Mouse (Mus musculus) liver, embryonic 16.5 days (tissue): ENCODE results near the gene Gramd1c. TPM values are rescaled to one million over a fixed set of nuclear protein-coding genes. Genes with fewer than 3 reads are reported as not detected.

Experiments used
- ATAC-seq: fragments of 200-750 bp; cut with Nextera tagmentation; 2 replicates; pipeline ENCODE4 v1.8.0; 2017; ENCODE audit warnings: low read depth, mild to moderate bottlenecking, moderate number of reproducible peaks, moderate library complexity
- H3K27ac ChIP-seq: fragments of 300-500 bp; sonication (generic); 2 replicates; pipeline ENCODE4 v1.5.1; 2014; ENCODE audit warnings: mild to moderate bottlenecking, low read length
- H3K27me3 ChIP-seq: fragments of 300-500 bp; sonication (generic); 2 replicates; pipeline ENCODE4 v1.6.1; 2014; ENCODE audit warnings: low read depth, low read length, mixed read lengths; ENCODE audit not compliant: control insufficient read depth, insufficient read depth
- H3K36me3 ChIP-seq: fragments of 300-500 bp; sonication (generic); 2 replicates; pipeline ENCODE4 v1.6.1; 2014; ENCODE audit warnings: mild to moderate bottlenecking; ENCODE audit not compliant: control insufficient read depth, insufficient read depth
- H3K4me1 ChIP-seq: fragments of 300-500 bp; sonication (generic); 2 replicates; pipeline ENCODE4 v1.6.1; 2014; ENCODE audit warnings: low read depth, low read length, mixed read lengths; ENCODE audit not compliant: control insufficient read depth
- H3K4me2 ChIP-seq: fragments of 300-500 bp; sonication (generic); 2 replicates; pipeline ENCODE4 v1.6.1; 2014; ENCODE audit warnings: low read depth, low read length, mixed read lengths
- H3K4me3 ChIP-seq: fragments of 300-500 bp; sonication (generic); 2 replicates; pipeline ENCODE4 v1.5.1; 2014; ENCODE audit warnings: low read depth, mild to moderate bottlenecking, low read length
- H3K9ac ChIP-seq: fragments of 300-500 bp; sonication (generic); 2 replicates; pipeline ENCODE4 v1.6.1; 2014; ENCODE audit warnings: low read depth, low read length
- H3K9me3 ChIP-seq: fragments of 300-500 bp; sonication (generic); replicated peaks from 2 replicates; pipeline ENCODE4 v1.6.1; 2016; ENCODE audit warnings: low read length; ENCODE audit not compliant: control insufficient read depth
- WGBS: fragments of 180-500 bp; shearing (Covaris S2); extraction: QIAGEN DNeasy Blood & Tissue Kit; methylation state at CpG from one replicate; pipeline ENCODE4 v1.1.7; 2014; ENCODE audit not compliant: insufficient replicate concordance; 5-methylcytosine and 5-hydroxymethylcytosine counted together
- polyA plus RNA-seq: library from polyadenylated mRNA; unstranded; fragments of >200 nt; fragmentation: Nextera tagmentation; extraction: Ambion mirVana; gene quantifications from 2 replicates; pipeline ENCODE4 v1.2.1, GENCODE M21; 2015

The Gramd1c gene
- polyA plus RNA-seq, 1 experiment from 2014 or later = 4.3 TPM

- 61% methylated on average over 5 of the region's 5 CpGs for WGBS
- Histone ChIP-seq H3K27ac (no peak overlapping the region), H3K9me3 (no peaks in the 10 kb centered on the region), H3K27me3 (no peaks in the 10 kb centered on the region), H3K4me3 (no peak overlapping the region), H3K4me1 (peaks cover 2% of the 10 kb centered on the region), H3K4me2 (no peak overlapping the region), H3K36me3 (no peaks in the 10 kb centered on the region), H3K9ac (no peak overlapping the region)
- ATAC-seq = no peak
Observed at GRCm38 (mm10) chr16:44011010-44011409, 52.1 kb downstream of the Gramd1c start.

- ATAC-seq = peak; percentile 68
- H3K4me2 ChIP-seq = no peak overlapping the region
- no peaks in the 10 kb centered on the region for H3K27me3 ChIP-seq
- no peak overlapping the region for H3K9ac ChIP-seq
- WGBS = 59% methylated on average over 5 of the region's 5 CpGs
- no peak overlapping the region for H3K27ac ChIP-seq
- H3K9me3 ChIP-seq = no peaks in the 10 kb centered on the region
- H3K4me1 ChIP-seq = no peaks in the 10 kb centered on the region
- H3K4me3 ChIP-seq = no peak overlapping the region
- H3K36me3 ChIP-seq = no peaks in the 10 kb centered on the region
Observed at GRCm38 (mm10) chr16:44002086-44002485, 61.1 kb downstream of the Gramd1c start.

GRCm38 (mm10) chr16:43999541-43999940 lies 63.6 kb downstream of the Gramd1c start:
- H3K36me3 ChIP-seq = no peaks in the 10 kb centered on the region
- 61% methylated on average over 5 of the region's 5 CpGs for WGBS
- no peaks in the 10 kb centered on the region for H3K27me3 ChIP-seq
- H3K4me2 ChIP-seq = no peak overlapping the region
- ATAC-seq = no peak
- no peak overlapping the region for H3K27ac ChIP-seq
- H3K9me3 ChIP-seq = no peaks in the 10 kb centered on the region
- H3K4me1 ChIP-seq = no peaks in the 10 kb centered on the region
- H3K4me3 ChIP-seq = no peak overlapping the region
- H3K9ac ChIP-seq = no peak overlapping the region

- H3K4me2 ChIP-seq = no peak overlapping the region
- 58% methylated on average over 8 of the region's 8 CpGs for WGBS
Observed at GRCm38 (mm10) chr16:43999111-43999510, 64.0 kb downstream of the Gramd1c start.

GRCm38 (mm10) chr16:43994623-43995022 lies 68.5 kb downstream of the Gramd1c start:
- WGBS = 52% methylated on average over 3 of the region's 3 CpGs

More at GRCm38 (mm10) chr16:43999111-43999510, 64.0 kb downstream of the Gramd1c start:
- no peak for ATAC-seq
- no peaks in the 10 kb centered on the region for H3K4me1 ChIP-seq
- no peak overlapping the region for H3K4me3 ChIP-seq
- no peaks in the 10 kb centered on the region for H3K27me3 ChIP-seq
- no peak overlapping the region for H3K9ac ChIP-seq
- H3K36me3 ChIP-seq = no peaks in the 10 kb centered on the region
- no peak overlapping the region for H3K27ac ChIP-seq
- no peaks in the 10 kb centered on the region for H3K9me3 ChIP-seq

GRCm38 (mm10) chr16:43986299-43986698 lies 76.8 kb downstream of the Gramd1c start:
- Histone ChIP-seq H3K9ac (no peak overlapping the region), H3K9me3 (no peaks in the 10 kb centered on the region), H3K27me3 (no peaks in the 10 kb centered on the region), H3K4me3 (no peak overlapping the region), H3K27ac (no peak overlapping the region), H3K4me1 (no peaks in the 10 kb centered on the region), H3K36me3 (no peaks in the 10 kb centered on the region), H3K4me2 (no peak overlapping the region)
- 83% methylated on average over 4 of the region's 4 CpGs for WGBS
- no peak for ATAC-seq

More at GRCm38 (mm10) chr16:43994623-43995022, 68.5 kb downstream of the Gramd1c start:
- no peak for ATAC-seq
- Histone ChIP-seq H3K27me3 (no peaks in the 10 kb centered on the region), H3K9me3 (no peaks in the 10 kb centered on the region), H3K9ac (no peak overlapping the region), H3K4me1 (no peaks in the 10 kb centered on the region), H3K36me3 (no peaks in the 10 kb centered on the region), H3K4me3 (no peak overlapping the region), H3K27ac (no peak overlapping the region), H3K4me2 (no peak overlapping the region)

GRCm38 (mm10) chr16:43980110-43980609 lies 83.0 kb downstream of the Gramd1c start:
- Histone ChIP-seq H3K9ac (peak overlapping the region; percentile 60), H3K4me2 (peak overlapping the region; percentile 88)
- ATAC-seq = no peak

GRCm38 (mm10) chr16:43979328-43980109 lies 83.6 kb downstream of the Gramd1c start, which contains the start of gene Zdhhc23:
Gene Zdhhc23 (minus strand): TSS chr16:43979791.
- Histone ChIP-seq H3K27me3 (peaks cover 14% of the 10 kb centered on the region), H3K4me3 (peak within 1 kb of the TSS; percentile 69), H3K4me1 (peaks cover 4% of the 10 kb centered on the region), H3K9ac (peak within 1 kb of the TSS; percentile 60), H3K4me2 (peak within 1 kb of the TSS; percentile 88), H3K9me3 (no peaks in the 10 kb centered on the region), H3K27ac (no peak within 1 kb of the TSS), H3K36me3 (no peaks in the 10 kb centered on the region)
- peak; percentile 79 for ATAC-seq
- WGBS = under 1% methylated on average over 88 of the region's 103 CpGs

More at GRCm38 (mm10) chr16:43980110-43980609, 83.0 kb downstream of the Gramd1c start:
- H3K9me3 ChIP-seq = no peaks in the 10 kb centered on the region
- no peaks in the 10 kb centered on the region for H3K36me3 ChIP-seq
- H3K27me3 ChIP-seq = peaks cover 14% of the 10 kb centered on the region
- H3K27ac ChIP-seq = no peak overlapping the region
- H3K4me1 ChIP-seq = peaks cover 4% of the 10 kb centered on the region
- WGBS = 13% methylated on average over 9 of the region's 9 CpGs
- peak overlapping the region; percentile 69 for H3K4me3 ChIP-seq

GRCm38 (mm10) chr16:43979010-43979327 lies 84.2 kb downstream of the Gramd1c start:
- 18% methylated on average over 7 of the region's 7 CpGs for WGBS
- no peaks in the 10 kb centered on the region for H3K36me3 ChIP-seq
- H3K27ac ChIP-seq = no peak overlapping the region
- no peaks in the 10 kb centered on the region for H3K9me3 ChIP-seq
- H3K27me3 ChIP-seq = peaks cover 14% of the 10 kb centered on the region
- H3K4me1 ChIP-seq = peaks cover 4% of the 10 kb centered on the region
- H3K9ac ChIP-seq = no peak overlapping the region
- peak overlapping the region; percentile 88 for H3K4me2 ChIP-seq
- ATAC-seq = no peak
- H3K4me3 ChIP-seq = peak overlapping the region; percentile 69
